Mouse (Mus musculus) MEL (cell line): ENCODE data around the gene Rgma.

Experiments used
- CTCF ChIP-seq, 3 experiments: IDR thresholded peaks in 2 of 3; conservative IDR thresholded peaks in 1 of 3; 2 replicates each; pipeline ENCODE4 v1.5.1; 2011 to 2012; ENCODE audit warnings: low read length in 3 of 3, low read depth in 2 of 3, mild to moderate bottlenecking in 2 of 3, improper control_type of control experiment in 1 of 3, inconsistent platforms in 1 of 3, mixed read lengths in 1 of 3, moderate library complexity in 1 of 3; ENCODE audit not compliant: control insufficient read depth in 1 of 3, insufficient read depth in 1 of 3, poor library complexity in 1 of 3, severe bottlenecking in 1 of 3
- EP300 ChIP-seq, 2 experiments: IDR thresholded peaks; 2 replicates each; pipeline ENCODE4 v1.6.1; 2011; ENCODE audit warnings: improper control_type of control experiment in 2 of 2, low read length in 2 of 2, low read depth in 1 of 2, mild to moderate bottlenecking in 1 of 2
- ETS1 ChIP-seq: IDR thresholded peaks from 2 replicates; pipeline ENCODE4 v1.6.1; 2012; ENCODE audit warnings: low read depth, mild to moderate bottlenecking, inconsistent platforms, low read length, improper control_type of control experiment, moderate library complexity
- GATA1 ChIP-seq: IDR thresholded peaks from 2 replicates; pipeline ENCODE4 v1.6.1; 2011; ENCODE audit warnings: low read depth, low read length, improper control_type of control experiment
- HCFC1 ChIP-seq: IDR thresholded peaks from 2 replicates; pipeline ENCODE4 v1.6.1; 2012; ENCODE audit warnings: low read depth, mild to moderate bottlenecking, inconsistent platforms, low read length, improper control_type of control experiment, moderate library complexity
- MAZ ChIP-seq: IDR thresholded peaks from 2 replicates; pipeline ENCODE4 v1.6.1; 2012; ENCODE audit warnings: low read depth, mild to moderate bottlenecking, inconsistent platforms, low read length, improper control_type of control experiment
- MXI1 ChIP-seq: IDR thresholded peaks from 2 replicates; pipeline ENCODE4 v1.6.1; 2011; ENCODE audit warnings: mild to moderate bottlenecking, low read depth, low read length, improper control_type of control experiment
- NRF1 ChIP-seq: IDR thresholded peaks from 2 replicates; pipeline ENCODE4 v1.6.1; 2014; ENCODE audit warnings: low read depth, mild to moderate bottlenecking, inconsistent platforms, low read length, improper control_type of control experiment, moderate library complexity; ENCODE audit not compliant: poor library complexity, insufficient read depth, severe bottlenecking
- POLR2A ChIP-seq, 2 experiments: IDR thresholded peaks; 2 replicates each; pipeline ENCODE4 v1.6.1; 2011 to 2012; ENCODE audit warnings: low read length in 2 of 2, mild to moderate bottlenecking in 2 of 2, control low read depth in 1 of 2, improper control_type of control experiment in 1 of 2, low read depth in 1 of 2, moderate library complexity in 1 of 2; ENCODE audit not compliant: control insufficient read depth in 1 of 2, insufficient read depth in 1 of 2, poor library complexity in 1 of 2
- POLR2AphosphoS2 ChIP-seq: IDR thresholded peaks from 2 replicates; pipeline ENCODE4 v1.6.1; 2011; ENCODE audit warnings: low read length, improper control_type of control experiment
- SIN3A ChIP-seq: IDR thresholded peaks from 2 replicates; pipeline ENCODE4 v1.6.1; 2012; ENCODE audit warnings: low read length, improper control_type of control experiment, inconsistent platforms
- SMC3 ChIP-seq: IDR thresholded peaks from 2 replicates; pipeline ENCODE4 v1.6.1; 2011; ENCODE audit warnings: low read depth, low read length, improper control_type of control experiment
- USF1 ChIP-seq: IDR thresholded peaks from 2 replicates; pipeline ENCODE4 v1.6.1; 2014; ENCODE audit warnings: low read depth, mild to moderate bottlenecking, inconsistent platforms, low read length, improper control_type of control experiment, moderate library complexity

DNA sequence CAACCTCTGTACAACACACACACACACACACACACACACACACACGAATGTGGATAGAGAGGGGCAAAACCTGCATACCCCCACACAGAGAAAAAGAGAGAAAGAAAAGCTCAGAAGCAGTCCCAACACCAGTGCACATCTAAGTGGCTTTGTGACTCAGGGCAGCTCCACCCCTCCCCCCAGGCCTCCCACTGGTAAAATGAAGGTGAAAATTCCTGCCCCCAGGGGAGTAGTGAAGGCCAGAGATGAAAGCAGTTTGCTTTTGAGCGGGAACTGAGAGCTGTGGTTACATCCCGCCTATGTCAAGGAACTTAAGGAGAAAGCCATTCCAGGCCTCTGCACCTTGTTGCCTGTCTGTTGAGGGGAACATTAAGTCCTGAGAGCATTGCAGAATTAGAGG lies 28.2 kb downstream of the Rgma start:
- TF ChIP-seq GATA1 (no peak), ETS1 (no peak), SIN3A (no peak), POLR2A (IDR thresholded peaks at IDR 0.05; ENCODE audit: control insufficient read depth in 1 of 2, insufficient read depth in 1 of 2, low read depth in 1 of 2, low read length in 2 of 2, poor library complexity in 1 of 2) (no peak), CTCF (IDR thresholded peaks at IDR 0.05 in 2 of 3, conservative IDR thresholded peaks at IDR 0.05 in 1 of 3; ENCODE audit: control insufficient read depth in 1 of 3, insufficient read depth in 1 of 3, low read depth in 2 of 3, low read length in 3 of 3, poor library complexity in 1 of 3, severe bottlenecking in 1 of 3) (no peak), EP300 (IDR thresholded peaks at IDR 0.05; ENCODE audit: low read depth in 1 of 2, low read length in 2 of 2) (no peak), SMC3 (no peak), USF1 (no peak), HCFC1 (no peak), NRF1 (no peak), MAZ (no peak), POLR2AphosphoS2 (no peak), MXI1 (no peak)
